Mouse (Mus musculus) spleen, postnatal 0 days (tissue): Measurements from ENCODE around the gene Pdyn. TPM values are rescaled to one million over a fixed set of nuclear protein-coding genes. Genes with fewer than 3 reads are reported as not detected.

Experiments
- polyA plus RNA-seq: library from polyadenylated mRNA; unstranded; fragments of >200 nt; fragmentation: Nextera tagmentation; extraction: Ambion mirVana; gene quantifications from 2 replicates; pipeline ENCODE4 v1.2.1, GENCODE M21; 2015

Gene Pdyn
- 0.16 TPM in 1 of 2 replicates, not detected in the other for polyA plus RNA-seq

GRCm38 (mm10) chr2:129699484-129700158 is at the start of gene Pdyn:
Pdyn (minus strand) TSS chr2:129699844.

Other genes starting within 250 kb of the Pdyn start
- gene F830045P16Rik, start 163.2 kb downstream of the Pdyn start, polyA plus RNA-seq: 0.08 TPM in 1 of 2 replicates, not detected in the other
- gene Sirpa, start 107.0 kb downstream of the Pdyn start, polyA plus RNA-seq: 32.9 and 49.6 TPM in 2 replicates
- gene Stk35, start 100.7 kb upstream of the Pdyn start, polyA plus RNA-seq: 4.2 and 4.3 TPM in 2 replicates